Mouse (Mus musculus): Measurements from ENCODE around the gene Gorasp2.

Gorasp2 gene

DNA sequence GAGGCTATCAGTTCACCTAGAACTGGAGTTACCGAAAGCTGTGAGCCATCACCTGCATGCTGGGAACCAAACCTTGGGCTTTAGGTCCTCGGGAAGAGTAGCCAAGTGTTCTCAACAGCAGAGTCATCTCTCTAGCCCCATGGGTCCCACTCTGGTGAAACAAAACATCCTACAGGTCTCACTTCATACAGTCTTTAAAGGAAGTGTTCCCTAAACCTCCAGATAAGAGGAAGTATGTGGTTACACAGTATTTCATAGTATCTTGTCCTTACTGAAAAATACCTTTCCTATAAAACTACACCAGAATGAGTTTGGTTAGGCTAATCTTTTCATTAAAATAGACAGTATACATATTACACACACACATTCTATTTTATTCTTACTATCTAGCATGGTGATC is 81.2 kb downstream of the Gorasp2 start:
- DNase-seq: no peak

DNA sequence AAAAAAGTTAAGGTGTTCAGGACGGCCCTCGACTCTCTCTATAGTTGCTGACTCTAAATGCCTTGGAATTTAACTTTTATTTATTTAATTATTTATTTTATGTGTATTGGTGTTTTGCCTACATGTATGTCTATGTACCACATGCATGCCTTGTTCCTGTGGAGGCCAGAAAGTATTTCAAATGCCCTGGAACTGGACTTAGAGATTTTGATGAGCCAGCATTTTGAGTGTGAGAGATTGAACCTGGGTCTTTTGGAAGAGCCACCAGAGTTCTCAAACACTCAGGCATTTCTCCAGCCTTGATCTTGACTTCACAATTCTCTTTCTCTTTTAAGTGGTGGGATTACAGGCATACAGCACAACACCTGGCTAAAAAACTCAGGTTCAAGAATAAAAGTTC is 90.3 kb downstream of the Gorasp2 start:
- no peak for DNase-seq

DNA sequence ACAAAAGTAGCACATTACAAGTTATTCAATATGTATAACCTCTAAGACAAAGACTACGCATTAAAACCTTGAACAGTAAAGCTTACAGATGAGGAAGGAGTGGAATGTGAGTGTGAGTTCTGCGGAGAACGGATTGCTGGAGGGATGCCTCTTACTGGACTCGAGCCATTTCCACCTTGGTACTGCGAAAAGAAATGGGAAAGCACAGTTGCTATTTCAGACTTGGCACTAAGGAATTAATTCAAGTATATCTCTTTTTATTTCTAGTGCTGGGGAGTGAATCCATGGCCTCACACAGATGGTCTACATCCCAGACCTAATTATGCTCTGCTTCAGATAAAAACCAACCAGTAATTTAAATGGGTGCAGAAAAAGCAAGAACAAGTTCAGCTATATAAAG is 90.8 kb downstream of the Gorasp2 start:
- DNase-seq: no peak

Measured in kidney, postnatal 10 days (tissue).